Mouse (Mus musculus) heart, embryonic 12.5 days (tissue): ENCODE measurements around the gene Gm49395. TPM values are rescaled to one million over a fixed set of nuclear protein-coding genes. Genes with fewer than 3 reads are reported as not detected.
A peak's percentile ranks its signal among the peaks of the same experiment; 100 is the strongest.

Experiments used
- ATAC-seq: fragments of 200-750 bp; cut with Nextera tagmentation; 2 replicates; pipeline ENCODE4 v1.8.0; 2017; ENCODE audit warnings: moderate TSS enrichment, moderate library complexity; ENCODE audit not compliant: insufficient number of reproducible peaks, low FRiP score
- H3K27ac ChIP-seq: fragments of 300-500 bp; sonication (generic); 2 replicates; pipeline ENCODE4 v1.5.1; 2016; ENCODE audit warnings: mild to moderate bottlenecking, moderate library complexity; ENCODE audit not compliant: poor library complexity, severe bottlenecking
- H3K27me3 ChIP-seq: fragments of 300-500 bp; sonication (generic); replicated peaks from 2 replicates; pipeline ENCODE4 v1.6.1; 2016; ENCODE audit warnings: mild to moderate bottlenecking, moderate library complexity
- H3K36me3 ChIP-seq: fragments of 300-500 bp; sonication (generic); 2 replicates; pipeline ENCODE4 v1.6.1; 2016; ENCODE audit warnings: mild to moderate bottlenecking, moderate library complexity
- H3K4me1 ChIP-seq: fragments of 300-500 bp; sonication (generic); replicated peaks from 2 replicates; pipeline ENCODE4 v1.6.1; 2016; ENCODE audit warnings: mild to moderate bottlenecking
- H3K4me2 ChIP-seq: fragments of 300-500 bp; sonication (generic); 2 replicates; pipeline ENCODE4 v1.6.1; 2016; ENCODE audit warnings: mild to moderate bottlenecking, moderate library complexity
- H3K4me3 ChIP-seq: fragments of 300-500 bp; sonication (generic); 2 replicates; pipeline ENCODE4 v1.5.1; 2016; ENCODE audit warnings: mild to moderate bottlenecking
- H3K9ac ChIP-seq: fragments of 300-500 bp; sonication (generic); 2 replicates; pipeline ENCODE4 v1.6.1; 2016; ENCODE audit warnings: mild to moderate bottlenecking, moderate library complexity
- H3K9me3 ChIP-seq: fragments of 300-500 bp; sonication (generic); replicated peaks from 2 replicates; pipeline ENCODE4 v1.6.1; 2016; ENCODE audit warnings: mild to moderate bottlenecking, moderate library complexity
- WGBS: fragments of 180-500 bp; shearing (Covaris S2); methylation state at CpG from one replicate; pipeline ENCODE4 v1.1.7; 2016; 5-methylcytosine and 5-hydroxymethylcytosine counted together
- polyA plus RNA-seq: library from polyadenylated mRNA; unstranded; fragments of >200 nt; fragmentation: Nextera tagmentation; extraction: Ambion mirVana; gene quantifications from 2 replicates; pipeline ENCODE4 v1.2.1, GENCODE M21; 2016

The Gm49395 gene
- polyA plus RNA-seq, 1 experiment from 2014 or later: 9.2 TPM

DNA sequence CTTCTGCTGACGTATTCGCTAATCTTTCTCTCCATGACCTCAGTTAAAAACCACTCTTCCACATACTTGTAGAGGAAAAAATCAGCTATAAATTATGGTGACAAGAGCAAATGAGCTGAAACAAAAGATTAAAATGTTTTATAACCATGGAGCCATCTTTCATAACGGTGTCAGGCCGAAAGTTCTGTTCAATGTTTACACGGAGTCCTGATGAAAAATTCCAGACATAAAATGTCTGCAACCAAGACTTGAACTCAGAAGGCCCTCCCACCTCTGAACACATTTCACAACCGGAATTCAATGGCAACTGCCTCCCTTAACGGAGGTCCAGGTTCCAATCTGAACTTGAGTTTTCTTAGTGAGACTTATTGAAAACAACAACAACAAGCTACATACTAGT is 19.4 kb downstream of the Gm49395 start:
- no peak overlapping the region for H3K4me3 ChIP-seq
- H3K36me3 ChIP-seq: peaks cover 23% of the 10 kb centered on the region
- H3K27me3 ChIP-seq: no peaks in the 10 kb centered on the region
- H3K9me3 ChIP-seq: no peaks in the 10 kb centered on the region
- 84% methylated on average over 7 of the region's 7 CpGs for WGBS
- H3K4me1 ChIP-seq: peaks cover 19% of the 10 kb centered on the region
- H3K9ac ChIP-seq: no peak overlapping the region
- no peak overlapping the region for H3K27ac ChIP-seq
- no peak for ATAC-seq
- no peak overlapping the region for H3K4me2 ChIP-seq

GRCm38 (mm10) chr13:115079996-115080585 is 21.6 kb downstream of the Gm49395 start:
- no peaks in the 10 kb centered on the region for H3K27me3 ChIP-seq
- H3K4me3 ChIP-seq: no peak overlapping the region
- 82% methylated on average over 3 of the region's 3 CpGs for WGBS
- no peak overlapping the region for H3K27ac ChIP-seq
- H3K9me3 ChIP-seq: no peaks in the 10 kb centered on the region
- ATAC-seq: no peak
- H3K9ac ChIP-seq: no peak overlapping the region
- H3K4me2 ChIP-seq: no peak overlapping the region
- peaks cover 11% of the 10 kb centered on the region for H3K36me3 ChIP-seq
- 0 out of 2 replicates have a peak, but pooled peaks cover 8% of the 10 kb centered on the region for H3K4me1 ChIP-seq

DNA sequence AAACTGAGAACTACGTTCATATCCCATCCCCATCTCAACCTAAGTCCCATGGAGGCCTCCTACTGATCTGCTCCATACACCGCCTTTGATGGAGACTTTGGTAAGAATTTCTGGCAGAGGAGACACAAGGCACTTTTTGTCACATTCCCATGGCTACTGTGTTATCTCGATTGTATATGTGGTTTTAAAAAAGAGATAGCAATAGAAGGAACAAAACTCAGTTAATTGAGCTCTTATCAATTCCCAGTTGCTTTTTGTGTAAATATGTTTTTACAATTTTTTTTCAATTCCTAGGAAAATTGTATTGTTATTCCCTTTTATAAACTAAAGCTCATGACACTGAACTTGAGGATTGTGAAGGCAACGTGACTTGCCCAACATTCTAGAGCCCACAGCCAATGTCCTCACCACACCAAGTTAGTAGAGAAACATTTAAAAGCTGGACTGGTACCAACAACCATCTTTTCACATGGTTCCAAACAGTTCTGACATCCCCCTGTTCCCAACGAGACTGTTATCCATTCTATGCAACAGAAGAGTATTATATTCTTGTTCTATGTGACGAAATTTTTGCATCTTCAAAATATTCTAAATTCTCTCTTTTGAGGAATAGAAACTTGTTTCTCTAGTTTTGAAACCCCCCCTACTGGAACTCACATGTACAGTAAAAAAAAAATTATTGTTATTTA is 22.6 kb downstream of the Gm49395 start:
- Histone ChIP-seq H3K9ac (no peak overlapping the region), H3K4me2 (no peak overlapping the region), H3K4me1 (0 out of 2 replicates have a peak, but pooled peaks cover 8% of the 10 kb centered on the region), H3K4me3 (no peak overlapping the region), H3K36me3 (peaks cover 11% of the 10 kb centered on the region), H3K9me3 (no peaks in the 10 kb centered on the region), H3K27me3 (no peaks in the 10 kb centered on the region), H3K27ac (no peak overlapping the region)
- no peak for ATAC-seq
- WGBS: 70% methylated on average over 6 of the region's 6 CpGs

- WGBS: 69% methylated on average over 9 of the region's 9 CpGs
- Histone ChIP-seq H3K4me2 (no peak overlapping the region), H3K36me3 (0 out of 2 replicates have a peak, but pooled peaks cover 3% of the 10 kb centered on the region), H3K27ac (no peak overlapping the region), H3K9ac (no peak overlapping the region), H3K4me1 (0 out of 2 replicates have a peak, but pooled peaks cover 8% of the 10 kb centered on the region), H3K9me3 (no peaks in the 10 kb centered on the region), H3K4me3 (no peak overlapping the region), H3K27me3 (no peaks in the 10 kb centered on the region)
- no peak for ATAC-seq
These were observed 24.2 kb downstream of the Gm49395 start for GRCm38 (mm10) chr13:115077346-115078134.

DNA sequence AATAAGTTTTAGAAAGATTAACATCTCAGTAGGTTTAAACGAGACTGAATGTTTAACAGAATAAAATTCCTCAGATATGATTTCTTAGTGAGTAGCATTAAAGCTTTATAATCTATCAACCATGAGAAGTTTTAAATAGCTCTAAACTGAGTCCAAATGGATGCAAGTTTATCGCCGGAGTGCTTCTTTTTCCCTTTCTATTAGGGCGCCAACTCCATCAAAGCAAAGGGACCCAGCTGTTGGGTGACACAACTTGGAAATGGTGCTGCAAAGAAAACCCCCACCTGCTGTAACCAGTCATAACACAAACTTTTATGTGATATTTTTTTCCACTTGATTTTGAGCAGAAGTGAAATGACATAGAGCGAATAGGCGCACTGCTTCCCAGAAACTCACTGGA is 29.3 kb downstream of the Gm49395 start:
- H3K4me1 ChIP-seq: no peaks in the 10 kb centered on the region
- ATAC-seq: no peak
- no peak overlapping the region for H3K9ac ChIP-seq
- WGBS: 88% methylated on average over 6 of the region's 6 CpGs
- no peak overlapping the region for H3K4me2 ChIP-seq
- no peaks in the 10 kb centered on the region for H3K9me3 ChIP-seq
- no peak overlapping the region for H3K27ac ChIP-seq
- H3K4me3 ChIP-seq: no peak overlapping the region
- peaks cover 7% of the 10 kb centered on the region; the same call in 1 of the 2 replicates for H3K36me3 ChIP-seq
- no peaks in the 10 kb centered on the region for H3K27me3 ChIP-seq

DNA sequence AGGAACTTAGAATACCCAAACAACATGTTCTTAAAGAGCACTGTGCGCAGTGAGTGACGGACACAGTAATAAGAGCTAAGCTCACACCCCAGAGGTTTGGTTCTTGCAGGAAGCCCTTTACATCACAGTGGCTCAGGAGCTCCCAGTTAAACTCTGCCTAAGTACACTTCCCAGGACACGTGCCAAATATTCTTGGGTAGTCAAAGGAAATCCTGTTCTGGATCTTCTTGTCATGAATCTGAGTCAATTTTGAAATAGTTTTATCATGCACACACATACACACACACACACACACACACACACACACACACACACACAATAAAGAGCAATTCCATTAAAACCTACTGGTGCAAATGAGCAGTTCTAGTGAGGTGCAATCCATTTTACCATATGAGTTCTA is 30.3 kb downstream of the Gm49395 start:
- Histone ChIP-seq H3K36me3 (peaks cover 7% of the 10 kb centered on the region; the same call in 1 of the 2 replicates), H3K4me1 (no peaks in the 10 kb centered on the region), H3K27me3 (no peaks in the 10 kb centered on the region), H3K4me3 (no peak overlapping the region), H3K4me2 (no peak overlapping the region), H3K9ac (no peak overlapping the region), H3K9me3 (no peaks in the 10 kb centered on the region), H3K27ac (no peak overlapping the region)
- 82% methylated on average over 3 of the region's 3 CpGs for WGBS
- no peak for ATAC-seq

DNA sequence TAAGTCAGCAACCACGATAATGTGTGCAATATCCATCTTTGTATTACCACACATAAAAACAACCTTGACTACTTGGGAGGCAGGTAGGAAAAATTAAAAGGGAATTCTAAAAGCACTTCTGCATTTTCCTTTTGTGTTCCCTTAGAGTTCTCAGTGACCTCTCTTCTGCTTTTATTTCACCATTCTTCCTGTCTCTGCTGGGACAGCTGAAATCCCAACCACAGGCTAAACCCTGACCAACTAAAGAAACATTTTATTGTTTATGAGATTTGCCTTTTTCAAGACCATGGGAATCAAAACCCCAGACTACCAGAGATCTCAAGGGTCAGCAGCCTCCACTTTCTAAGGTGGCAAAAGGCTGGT is 33.8 kb downstream of the Gm49395 start:
- H3K9ac ChIP-seq: no peak overlapping the region
- no peak overlapping the region for H3K27ac ChIP-seq
- H3K4me3 ChIP-seq: no peak overlapping the region
- ATAC-seq: no peak
- peaks cover 7% of the 10 kb centered on the region; the same call in 1 of the 2 replicates for H3K4me1 ChIP-seq
- 82% methylated on average over 1 of the region's 1 CpGs for WGBS
- H3K36me3 ChIP-seq: peaks cover 4% of the 10 kb centered on the region; the same call in 1 of the 2 replicates
- no peak overlapping the region for H3K4me2 ChIP-seq
- H3K27me3 ChIP-seq: no peaks in the 10 kb centered on the region
- H3K9me3 ChIP-seq: no peaks in the 10 kb centered on the region

- H3K4me1 ChIP-seq: peaks cover 7% of the 10 kb centered on the region; the same call in 1 of the 2 replicates
- no peak for ATAC-seq
- no peak overlapping the region for H3K4me2 ChIP-seq
- no peak overlapping the region for H3K4me3 ChIP-seq
- no peak overlapping the region for H3K27ac ChIP-seq
- H3K36me3 ChIP-seq: peaks cover 4% of the 10 kb centered on the region; the same call in 1 of the 2 replicates
- no peaks in the 10 kb centered on the region for H3K27me3 ChIP-seq
- no peak overlapping the region for H3K9ac ChIP-seq
- no peaks in the 10 kb centered on the region for H3K9me3 ChIP-seq
- 87% methylated on average over 4 of the region's 4 CpGs for WGBS
These were observed 34.3 kb downstream of the Gm49395 start for GRCm38 (mm10) chr13:115067324-115067967.

- no peak overlapping the region for H3K27ac ChIP-seq
- WGBS: 67% methylated on average over 5 of the region's 5 CpGs
These were observed 44.2 kb downstream of the Gm49395 start for GRCm38 (mm10) chr13:115057555-115057954.

GRCm38 (mm10) chr13:115054783-115055182 is 46.9 kb downstream of the Gm49395 start:
- Histone ChIP-seq H3K9ac (no peak overlapping the region), H3K4me3 (no peak overlapping the region), H3K4me2 (peak overlapping the region; percentile 13; the same call in 1 of the 2 replicates), H3K9me3 (no peaks in the 10 kb centered on the region), H3K36me3 (no peaks in the 10 kb centered on the region), H3K27ac (peak overlapping the region; percentile 58), H3K4me1 (peaks cover 10% of the 10 kb centered on the region; the same call in 1 of the 2 replicates), H3K27me3 (no peaks in the 10 kb centered on the region)
- 54% methylated on average over 9 of the region's 9 CpGs for WGBS
- no peak for ATAC-seq

More at GRCm38 (mm10) chr13:115057555-115057954, 44.2 kb downstream of the Gm49395 start:
- no peak for ATAC-seq
- Histone ChIP-seq H3K9ac (no peak overlapping the region), H3K4me1 (peaks cover 7% of the 10 kb centered on the region; the same call in 1 of the 2 replicates), H3K27me3 (no peaks in the 10 kb centered on the region), H3K36me3 (0 out of 2 replicates have a peak, but pooled peaks cover 2% of the 10 kb centered on the region), H3K4me3 (no peak overlapping the region), H3K4me2 (no peak overlapping the region), H3K9me3 (no peaks in the 10 kb centered on the region)
